Mouse (Mus musculus) thymus, adult 2 months (tissue): ENCODE results near the gene Sec31a. TPM values are rescaled to one million over a fixed set of nuclear protein-coding genes. Genes with fewer than 3 reads are reported as not detected.
A peak's percentile ranks its signal among the peaks of the same experiment; 100 is the strongest.

ENCODE experiments used
- DNase-seq: peaks from one replicate; pipeline ENCODE4 v3.0.0; 2021
- H3K27ac ChIP-seq: fragments of 200-500 bp; 2 replicates; pipeline ENCODE4 v1.5.1; 2012; ENCODE audit warnings: low read length, control low read depth; ENCODE audit not compliant: control insufficient read depth, insufficient read depth
- H3K27me3 ChIP-seq: fragments of 200-500 bp; 2 replicates; pipeline ENCODE4 v1.6.1; 2012; ENCODE audit warnings: mild to moderate bottlenecking, low read length, moderate library complexity, mixed read lengths; ENCODE audit not compliant: control insufficient read depth, insufficient read depth
- H3K36me3 ChIP-seq: fragments of 200-500 bp; 2 replicates; pipeline ENCODE4 v1.6.1; 2012; ENCODE audit warnings: mild to moderate bottlenecking, low read length, moderate library complexity; ENCODE audit not compliant: control insufficient read depth, insufficient read depth
- H3K4me1 ChIP-seq: fragments of 200-500 bp; replicated peaks from 2 replicates; pipeline ENCODE4 v1.6.1; 2012; ENCODE audit warnings: low read length; ENCODE audit not compliant: control insufficient read depth, insufficient read depth
- H3K4me3 ChIP-seq: fragments of 200-500 bp; 2 replicates; pipeline ENCODE4 v1.5.1; 2012; ENCODE audit warnings: mild to moderate bottlenecking, low read length, control low read depth, moderate library complexity; ENCODE audit not compliant: control insufficient read depth, insufficient read depth
- CTCF ChIP-seq: fragments of 200-500 bp; IDR thresholded peaks from 2 replicates; pipeline ENCODE4 v1.5.1; 2012; ENCODE audit warnings: mild to moderate bottlenecking, control low read depth, low read length, moderate library complexity, borderline replicate concordance; ENCODE audit not compliant: control insufficient read depth, poor library complexity, insufficient read depth; ENCODE audit errors: extremely low read depth
- POLR2A ChIP-seq: fragments of 200-500 bp; IDR thresholded peaks from 2 replicates; pipeline ENCODE4 v1.6.1; 2012; ENCODE audit warnings: mild to moderate bottlenecking, low read length, control low read depth, moderate library complexity; ENCODE audit not compliant: control insufficient read depth, poor library complexity, insufficient read depth; ENCODE audit errors: extremely low read depth
- WGBS: fragments of 180-500 bp; shearing (Covaris S2); methylation state at CpG from one replicate; pipeline ENCODE4 v1.1.7; 2018; 5-methylcytosine and 5-hydroxymethylcytosine counted together
- polyA plus RNA-seq: library from polyadenylated mRNA; depleted of rRNA; stranded (reverse); fragments of >200 nt; gene quantifications from 2 replicates; pipeline ENCODE4 v1.2.3, GENCODE M21; 2012

Gene Sec31a
- polyA plus RNA-seq, 1 experiment: 222 TPM

GRCm38 (mm10) chr5:100374703-100375102 lies 41.3 kb downstream of the Sec31a start:
- TF ChIP-seq CTCF: no peak
- no peak for TF ChIP-seq POLR2A
- H3K4me1 ChIP-seq: no peaks in the 10 kb centered on the region
- WGBS: 94% methylated on average over 2 of the region's 2 CpGs
- DNase-seq: no peak
- peaks cover 20% of the 10 kb centered on the region for H3K36me3 ChIP-seq
- H3K27me3 ChIP-seq: no peaks in the 10 kb centered on the region
- no peak overlapping the region for H3K27ac ChIP-seq
- no peak overlapping the region for H3K4me3 ChIP-seq

DNA sequence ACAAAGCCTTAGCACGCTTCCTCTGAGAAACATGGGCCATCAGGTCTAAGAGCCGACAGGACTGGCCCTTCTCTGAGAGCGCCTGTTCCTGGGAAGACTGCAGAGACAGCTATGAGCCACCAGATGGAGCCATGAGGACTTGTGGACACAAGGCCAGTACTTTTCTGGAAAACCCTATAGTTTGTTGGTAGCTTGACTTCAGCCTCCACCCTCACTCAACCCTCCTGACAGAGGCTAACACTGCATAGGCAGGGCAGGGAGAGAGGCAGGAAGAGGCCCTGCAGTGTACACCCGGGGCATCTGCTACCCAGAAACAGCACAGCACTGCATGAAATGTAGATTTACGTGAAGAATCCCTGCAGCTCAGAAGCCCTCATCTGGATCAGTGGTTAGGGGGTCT lies 42.1 kb downstream of the Sec31a start:
- Histone ChIP-seq H3K4me3 (no peak overlapping the region), H3K27ac (no peak overlapping the region), H3K27me3 (no peaks in the 10 kb centered on the region), H3K36me3 (peaks cover 19% of the 10 kb centered on the region), H3K4me1 (peaks cover 3% of the 10 kb centered on the region; the same call in 1 of the 2 replicates)
- no peak for TF ChIP-seq POLR2A
- peak; percentile 64; the same call in 1 of the 2 replicates for TF ChIP-seq CTCF
- WGBS: 60% methylated on average over 5 of the region's 5 CpGs
- DNase-seq: peak; percentile 37

- no peak for TF ChIP-seq POLR2A
- TF ChIP-seq CTCF: no peak
- no peak for DNase-seq
- WGBS: 54% methylated on average over 1 of the region's 1 CpGs
- Histone ChIP-seq H3K4me1 (peaks cover 8% of the 10 kb centered on the region; the same call in 1 of the 2 replicates), H3K27me3 (no peaks in the 10 kb centered on the region), H3K27ac (no peak overlapping the region), H3K36me3 (peaks cover 9% of the 10 kb centered on the region), H3K4me3 (no peak overlapping the region)
Observed at GRCm38 (mm10) chr5:100370919-100371318, 45.1 kb downstream of the Sec31a start.

- 90% methylated on average over 11 of the region's 11 CpGs for WGBS
- H3K27me3 ChIP-seq: no peaks in the 10 kb centered on the region
- DNase-seq: no peak
- peaks cover 6% of the 10 kb centered on the region for H3K36me3 ChIP-seq
- H3K27ac ChIP-seq: no peak overlapping the region
- TF ChIP-seq CTCF (no peak), POLR2A (no peak)
- H3K4me3 ChIP-seq: no peak overlapping the region
- peaks cover 8% of the 10 kb centered on the region; the same call in 1 of the 2 replicates for H3K4me1 ChIP-seq
Observed at GRCm38 (mm10) chr5:100369825-100370459, 46.1 kb downstream of the Sec31a start.

DNA sequence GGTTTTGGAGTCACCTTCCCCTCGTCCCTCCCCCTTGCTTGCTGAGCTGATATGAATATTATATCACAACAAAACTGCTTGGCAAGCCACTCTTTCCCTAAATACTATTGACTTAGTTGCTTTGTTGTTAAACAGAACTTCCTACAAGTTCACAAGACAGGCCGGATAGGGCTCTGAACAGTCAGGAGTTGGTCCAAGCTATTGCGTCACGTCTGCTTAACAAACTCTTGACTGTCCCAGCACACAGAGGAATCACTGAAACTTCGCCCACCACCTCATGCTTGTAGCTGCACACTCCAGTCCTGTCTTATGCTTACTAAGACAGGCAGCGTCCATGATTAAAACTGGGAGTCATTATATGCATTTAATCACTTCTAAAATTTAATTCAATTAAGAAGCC lies 46.9 kb downstream of the Sec31a start:
- whole genome bisulfite sequencing: 73% methylated on average over 6 of the region's 6 CpGs
- Histone ChIP-seq H3K4me3 (no peak overlapping the region), H3K27me3 (no peaks in the 10 kb centered on the region), H3K36me3 (peaks cover 11% of the 10 kb centered on the region), H3K4me1 (peaks cover 8% of the 10 kb centered on the region; the same call in 1 of the 2 replicates), H3K27ac (no peak overlapping the region)
- no peak for DNase-seq
- TF ChIP-seq POLR2A (no peak), CTCF (no peak)

DNA sequence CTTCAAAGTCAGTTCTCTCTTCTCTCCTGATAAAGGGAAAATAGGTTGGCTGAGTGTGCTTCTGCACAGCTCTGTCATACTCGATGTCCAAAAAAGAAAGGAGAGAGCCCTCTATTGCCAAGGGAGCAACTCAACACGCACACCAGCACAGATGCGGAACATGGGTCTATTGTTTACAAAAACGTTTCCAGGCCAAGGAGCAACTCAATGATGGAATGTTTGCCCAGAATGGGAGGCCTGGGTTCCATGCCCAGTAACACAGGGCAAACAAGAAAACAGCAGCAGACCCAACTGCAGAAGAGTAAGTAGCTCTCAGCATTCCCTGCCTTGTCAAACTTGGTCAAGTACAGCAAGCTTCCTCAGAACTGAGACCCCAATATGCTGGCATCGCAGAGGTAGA lies 47.5 kb downstream of the Sec31a start:
- WGBS: 90% methylated on average over 5 of the region's 5 CpGs
- Histone ChIP-seq H3K36me3 (peaks cover 16% of the 10 kb centered on the region), H3K27me3 (no peaks in the 10 kb centered on the region), H3K4me3 (no peak overlapping the region), H3K4me1 (peaks cover 8% of the 10 kb centered on the region; the same call in 1 of the 2 replicates), H3K27ac (no peak overlapping the region)
- TF ChIP-seq POLR2A (no peak), CTCF (no peak)
- no peak for DNase-seq

GRCm38 (mm10) chr5:100367051-100367450 lies 49.0 kb downstream of the Sec31a start:
- DNase-seq: no peak
- no peak overlapping the region for H3K4me3 ChIP-seq
- 90% methylated on average over 2 of the region's 2 CpGs for WGBS
- TF ChIP-seq POLR2A (no peak), CTCF (no peak)
- no peak overlapping the region for H3K27ac ChIP-seq
- H3K27me3 ChIP-seq: no peaks in the 10 kb centered on the region
- H3K4me1 ChIP-seq: peaks cover 8% of the 10 kb centered on the region; the same call in 1 of the 2 replicates
- H3K36me3 ChIP-seq: peaks cover 16% of the 10 kb centered on the region
